Mouse (Mus musculus) limb, embryonic 11.5 days (tissue): ENCODE results near the gene Slfn8. TPM values are rescaled to one million over a fixed set of nuclear protein-coding genes. Genes with fewer than 3 reads are reported as not detected.

Source experiments
- ATAC-seq: fragments of 200-750 bp; cut with Nextera tagmentation; 2 replicates; pipeline ENCODE4 v1.8.0; 2017; ENCODE audit warnings: low read depth; ENCODE audit not compliant: insufficient number of reproducible peaks, low FRiP score, low TSS enrichment
- DNase-seq: peaks from one replicate; pipeline ENCODE4 v3.0.0-alpha.2; 2015; ENCODE audit warnings: low spot score
- H3K27ac ChIP-seq: fragments of 300-500 bp; sonication (generic); replicated peaks from 2 replicates; pipeline ENCODE4 v1.5.1; 2014; ENCODE audit warnings: low read depth, mild to moderate bottlenecking, low read length
- H3K27me3 ChIP-seq: fragments of 300-500 bp; sonication (generic); 2 replicates; pipeline ENCODE4 v1.6.1; 2014; ENCODE audit warnings: mild to moderate bottlenecking, low read length, mixed read lengths; ENCODE audit not compliant: control insufficient read depth, insufficient read depth
- H3K36me3 ChIP-seq: fragments of 300-500 bp; sonication (generic); 2 replicates; pipeline ENCODE4 v1.6.1; 2014; ENCODE audit warnings: mild to moderate bottlenecking, low read length, moderate library complexity, mixed read lengths; ENCODE audit not compliant: control insufficient read depth, insufficient read depth
- H3K4me1 ChIP-seq: fragments of 300-500 bp; sonication (generic); 2 replicates; pipeline ENCODE4 v1.6.1; 2014; ENCODE audit warnings: low read length, mixed read lengths; ENCODE audit not compliant: control insufficient read depth, insufficient read depth
- H3K4me2 ChIP-seq: fragments of 300-500 bp; sonication (generic); 2 replicates; pipeline ENCODE4 v1.6.1; 2014; ENCODE audit warnings: low read depth, mild to moderate bottlenecking, moderate library complexity; ENCODE audit not compliant: severe bottlenecking
- H3K4me3 ChIP-seq: fragments of 300-500 bp; sonication (generic); 2 replicates; pipeline ENCODE4 v1.5.1; 2014; ENCODE audit warnings: low read depth, low read length
- H3K9ac ChIP-seq: fragments of 300-500 bp; sonication (generic); 2 replicates; pipeline ENCODE4 v1.6.1; 2014; ENCODE audit warnings: mild to moderate bottlenecking, low read length
- H3K9me3 ChIP-seq: fragments of 300-500 bp; sonication (generic); 2 replicates; pipeline ENCODE4 v1.6.1; 2016; ENCODE audit warnings: low read length; ENCODE audit not compliant: control insufficient read depth
- WGBS: fragments of 180-500 bp; shearing (Covaris S2); extraction: QIAGEN DNeasy Blood & Tissue Kit; methylation state at CpG from one replicate; pipeline ENCODE4 v1.1.7; 2014; 5-methylcytosine and 5-hydroxymethylcytosine counted together
- microRNA-seq: library from miRNA; unstranded; fragments of <30 nt; microRNA quantifications from one replicate; pipeline ENCODE4, GENCODE M21; 2016
- polyA plus RNA-seq: library from polyadenylated mRNA; unstranded; fragments of >200 nt; fragmentation: Nextera tagmentation; extraction: Ambion mirVana; gene quantifications from 2 replicates; pipeline ENCODE4 v1.2.1, GENCODE M21; 2014

Gene Slfn8
- polyA plus RNA-seq, 1 experiment from 2014 or later, result 0.48 TPM

DNA sequence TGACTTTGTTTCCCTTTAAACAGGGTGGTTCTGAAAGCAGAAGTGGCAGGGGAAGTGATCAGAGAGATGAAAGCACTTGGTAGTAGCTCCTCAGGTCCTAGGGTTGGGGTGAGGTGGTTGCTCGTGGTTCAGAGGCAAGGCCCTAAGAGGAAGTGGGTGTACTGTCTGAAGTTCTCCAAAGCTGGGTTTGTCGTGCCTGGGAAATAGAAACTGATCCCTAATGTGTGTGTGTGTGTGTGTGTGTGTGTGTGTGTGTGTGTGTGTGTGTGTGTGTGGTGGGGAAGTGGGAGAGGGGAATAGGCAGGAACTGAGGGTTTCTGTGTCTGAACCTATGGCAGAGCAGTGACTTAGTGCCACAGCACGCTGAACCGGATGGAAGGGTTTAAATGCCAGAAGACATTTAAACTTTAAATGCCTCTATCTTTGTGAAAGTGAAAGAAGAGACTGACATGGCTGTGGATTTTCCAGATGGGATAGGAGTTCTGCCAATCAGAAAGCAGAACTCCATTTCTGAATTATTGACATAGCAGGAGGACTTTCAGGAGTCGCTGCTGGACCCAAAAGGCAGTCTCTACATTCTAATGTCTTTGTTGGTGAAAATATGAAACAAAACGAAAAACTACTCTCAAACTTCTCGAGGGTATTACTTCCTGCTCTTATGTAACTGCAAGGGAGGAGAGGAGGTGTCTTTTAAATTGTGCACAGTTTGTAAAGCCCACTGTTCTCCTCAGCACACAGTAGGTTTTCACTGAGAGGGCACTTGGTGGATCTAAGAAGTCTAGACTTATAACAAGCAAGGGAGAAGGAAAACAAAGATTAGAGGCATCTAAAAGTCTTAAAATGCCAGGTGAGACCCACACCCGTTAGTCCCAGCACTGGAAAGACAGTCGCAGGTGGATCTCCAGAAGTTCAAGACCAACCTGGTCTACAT is 67.7 kb downstream of the Slfn8 start:
- Histone ChIP-seq H3K27me3 (peaks cover 31% of the 10 kb centered on the region), H3K4me2 (no peak overlapping the region), H3K4me1 (no peaks in the 10 kb centered on the region), H3K4me3 (no peak overlapping the region), H3K27ac (no peak overlapping the region), H3K9ac (no peak overlapping the region), H3K36me3 (no peaks in the 10 kb centered on the region), H3K9me3 (no peaks in the 10 kb centered on the region)
- no peak for DNase-seq
- WGBS, result 67% methylated on average over 9 of the region's 9 CpGs
- no peak for ATAC-seq

Small RNA genes lying within 50 kb of the gene (microRNA-seq; reads per million reads assigned to microRNA genes)
- gene Gm27598, result not detected
- not detected for gene Mir7679

Other genes starting within 250 kb of the Slfn8 start
- 44.7 and 49.6 TPM in 2 replicates for gene Lig3, start 239.7 kb downstream of the Slfn8 start, polyA plus RNA-seq
- 11.4 and 12.7 TPM in 2 replicates for gene Rffl, start 149.6 kb downstream of the Slfn8 start, polyA plus RNA-seq
- 12.8 and 13.1 TPM in 2 replicates for gene Rad51d, start 130.2 kb downstream of the Slfn8 start, polyA plus RNA-seq
- 0.15 and 0.20 TPM in 2 replicates for gene Fndc8, start 128.7 kb downstream of the Slfn8 start, polyA plus RNA-seq
- gene Nle1, start 112.4 kb downstream of the Slfn8 start, polyA plus RNA-seq, result 31.2 and 38.6 TPM in 2 replicates
- gene Unc45b, start 110.3 kb downstream of the Slfn8 start, polyA plus RNA-seq, result 2.2 and 2.5 TPM in 2 replicates
- gene Slfn5, start 69.5 kb downstream of the Slfn8 start, polyA plus RNA-seq, result 0.07 and 0.55 TPM in 2 replicates
- 11.8 and 14.3 TPM in 2 replicates for gene Slfn9, start 29.0 kb downstream of the Slfn8 start, polyA plus RNA-seq
- gene Slfn2, start 44.3 kb upstream of the Slfn8 start, polyA plus RNA-seq, result 0.85 and 1.1 TPM in 2 replicates
- gene Slfn1, start 96.0 kb upstream of the Slfn8 start, polyA plus RNA-seq, result not detected in 2 replicates
- gene Slfn4, start 154.4 kb upstream of the Slfn8 start, polyA plus RNA-seq, result not detected in 2 replicates
- 0.31 and 1.0 TPM in 2 replicates for gene Slfn3, start 170.5 kb upstream of the Slfn8 start, polyA plus RNA-seq